Mouse (Mus musculus) urinary bladder, postnatal 4 days (tissue): ENCODE data around the gene F8a.
"Not testable (repeated sequence)": the region's sequence is repeated elsewhere in the genome, so short reads cannot be mapped to it uniquely, and the experiment has no call there.

Experiments
- DNase-seq, 2 experiments: peaks; one replicate each; pipeline ENCODE4 v3.0.0; 2021 to 2022; ENCODE audit warnings: low spot score in 2 of 2

The F8a gene

DNA sequence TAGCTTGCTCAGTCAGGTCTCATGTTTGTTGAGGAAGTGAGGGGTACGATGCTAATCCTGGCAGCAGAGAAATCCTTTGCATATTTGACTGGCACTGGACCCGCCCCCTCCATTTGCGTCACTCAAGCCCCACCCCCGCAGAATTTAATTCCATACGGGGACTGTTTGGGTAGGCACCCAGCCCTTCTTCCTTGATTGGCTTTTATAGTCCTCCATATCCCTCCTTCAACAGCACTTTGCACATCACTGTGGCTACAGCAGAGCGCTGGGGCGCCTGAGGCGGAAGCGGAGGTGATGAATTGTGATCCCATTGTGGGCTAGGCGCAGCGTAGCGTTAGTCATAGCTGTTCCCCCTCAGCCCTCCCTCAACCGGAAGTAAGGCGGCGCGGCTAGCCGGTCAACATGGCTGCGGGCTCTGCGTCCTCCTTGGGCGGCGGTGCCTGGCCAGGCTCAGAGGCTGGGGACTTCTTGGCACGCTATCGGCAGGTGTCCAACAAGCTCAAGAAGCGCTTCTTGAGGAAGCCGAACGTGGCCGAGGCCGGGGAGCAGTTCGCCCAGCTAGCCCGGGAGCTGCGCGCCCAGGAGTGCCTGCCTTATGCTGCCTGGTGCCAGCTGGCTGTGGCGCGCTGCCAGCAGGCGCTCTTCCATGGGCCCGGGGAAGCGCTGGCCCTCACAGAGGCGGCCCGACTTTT lies at the start of gene F8a:
Gene F8a (plus strand): TSS at position 378 of the 692 bp plus-strand sequence.
- DNase-seq: peak; percentile 74

- peak in 1 of 2 experiments; percentile 16 for DNase-seq
Observed at GRCm38 (mm10) chrX:73191934-73192333, 36.2 kb upstream of the F8a start, which contains the start of gene Xlr3b. TSS of gene Xlr3b (plus strand) at chrX:73192207.

DNA sequence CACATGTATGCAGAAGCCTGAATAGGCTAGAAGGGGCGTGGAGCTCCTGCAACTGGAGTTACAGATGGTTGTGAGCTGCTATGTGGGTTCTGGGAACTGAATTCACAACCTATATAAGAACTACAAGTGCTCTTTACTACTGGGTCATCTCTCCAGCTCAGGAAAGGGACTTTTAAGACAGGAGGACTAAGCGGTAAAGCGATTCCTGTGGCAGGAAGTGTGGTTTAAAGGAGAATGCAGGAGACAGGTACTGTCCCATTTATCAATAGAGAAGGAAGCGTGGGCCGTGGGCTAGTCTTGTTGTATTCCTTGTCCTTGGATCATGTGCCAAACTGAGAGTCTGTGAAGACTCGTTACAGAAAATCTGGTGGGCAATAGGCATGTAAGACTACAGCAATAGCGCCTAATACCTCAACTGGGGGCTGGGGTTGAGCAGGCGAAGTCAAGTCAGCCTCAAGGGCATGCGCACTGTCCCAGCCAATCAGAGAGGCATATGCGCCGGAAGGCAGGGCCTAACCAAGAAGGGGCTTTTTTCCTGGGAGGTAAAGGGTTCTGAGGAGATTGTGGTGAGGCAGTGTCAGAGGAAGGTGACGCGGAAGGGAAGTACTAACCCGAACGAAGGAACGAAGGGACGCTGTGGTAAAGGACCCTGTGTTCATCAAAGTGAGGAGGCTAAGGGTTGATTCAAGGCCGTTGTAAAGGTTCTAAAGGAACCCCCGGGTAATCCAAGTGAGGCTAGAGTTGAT lies 14.1 kb upstream of the F8a start, which contains the start of gene Xlr4b:
Gene Xlr4b (plus strand): TSS at position 515 of the 746 bp plus-strand sequence.
- DNase-seq: not testable (repeated sequence)

- no peak for DNase-seq
Observed at GRCm38 (mm10) chrX:73225365-73225764, 2.7 kb upstream of the F8a start.

GRCm38 (mm10) chrX:73228606-73229214 lies 619 bp downstream of the F8a start:
- DNase-seq: peak; percentile 33 to 62

GRCm38 (mm10) chrX:73229288-73229687 lies 1.2 kb downstream of the F8a start:
- DNase-seq: no peak

DNA sequence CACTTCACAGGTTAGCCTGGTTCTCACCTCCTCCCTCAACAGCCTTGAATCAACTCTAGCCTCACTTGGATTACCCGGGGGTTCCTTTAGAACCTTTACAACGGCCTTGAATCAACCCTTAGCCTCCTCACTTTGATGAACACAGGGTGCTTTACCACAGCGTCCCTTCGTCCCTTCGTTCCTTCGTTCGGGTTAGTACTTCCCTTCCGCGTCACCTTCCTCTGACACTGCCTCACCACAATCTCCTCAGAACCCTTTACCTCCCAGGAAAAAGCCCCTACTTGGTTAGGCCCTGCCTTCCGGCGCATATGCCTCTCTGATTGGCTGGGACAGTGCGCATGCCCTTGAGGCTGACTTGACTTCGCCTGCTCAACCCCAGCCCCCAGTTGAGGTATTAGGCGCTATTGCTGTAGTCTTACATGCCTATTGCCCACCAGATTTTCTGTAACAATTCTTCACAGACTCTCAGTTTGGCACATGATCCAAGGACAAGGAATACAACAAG lies 14.8 kb downstream of the F8a start, which contains the start of gene Xlr4c:
Gene Xlr4c (minus strand): TSS at position 310 of the 505 bp plus-strand sequence.
- not testable (repeated sequence) for DNase-seq

GRCm38 (mm10) chrX:73262428-73262827 lies 34.3 kb downstream of the F8a start:
- not testable (repeated sequence) for DNase-seq

- DNase-seq: not testable (repeated sequence)
Observed at GRCm38 (mm10) chrX:73265270-73265669, 37.2 kb downstream of the F8a start, which contains the start of gene Xlr3c. TSS of gene Xlr3c (minus strand) at chrX:73265390.
